Mouse (Mus musculus) hindbrain, embryonic 11.5 days (tissue): ENCODE data around the gene Vmn1r34. TPM values are rescaled to one million over a fixed set of nuclear protein-coding genes. Genes with fewer than 3 reads are reported as not detected.
"Not testable (repeated sequence)": the region's sequence is repeated elsewhere in the genome, so short reads cannot be mapped to it uniquely, and the experiment has no call there.

Experiments
- ATAC-seq: fragments of 200-750 bp; cut with Nextera tagmentation; 2 replicates; pipeline ENCODE4 v1.8.0; 2017; ENCODE audit warnings: mild to moderate bottlenecking, moderate TSS enrichment, moderate library complexity; ENCODE audit not compliant: low FRiP score
- DNase-seq: peaks from one replicate; pipeline ENCODE4 v3.0.0-alpha.2; 2015; ENCODE audit warnings: low spot score
- H3K27ac ChIP-seq: fragments of 300-500 bp; sonication (generic); 2 replicates; pipeline ENCODE4 v1.5.1; 2014; ENCODE audit warnings: mild to moderate bottlenecking, low read depth, low read length
- H3K27me3 ChIP-seq: fragments of 300-500 bp; sonication (generic); 2 replicates; pipeline ENCODE4 v1.6.1; 2014; ENCODE audit warnings: mild to moderate bottlenecking, low read length, moderate library complexity, mixed read lengths; ENCODE audit not compliant: control insufficient read depth, insufficient read depth
- H3K36me3 ChIP-seq: fragments of 300-500 bp; sonication (generic); 2 replicates; pipeline ENCODE4 v1.6.1; 2014; ENCODE audit warnings: mild to moderate bottlenecking, low read length, moderate library complexity, mixed read lengths; ENCODE audit not compliant: control insufficient read depth, insufficient read depth
- H3K4me1 ChIP-seq: fragments of 300-500 bp; sonication (generic); replicated peaks from 2 replicates; pipeline ENCODE4 v1.6.1; 2014; ENCODE audit warnings: low read length, mixed read lengths; ENCODE audit not compliant: control insufficient read depth, insufficient read depth
- H3K4me2 ChIP-seq: fragments of 300-500 bp; sonication (generic); replicated peaks from 2 replicates; pipeline ENCODE4 v1.6.1; 2014; ENCODE audit warnings: mild to moderate bottlenecking, low read depth, low read length
- H3K4me3 ChIP-seq: fragments of 300-500 bp; sonication (generic); 2 replicates; pipeline ENCODE4 v1.5.1; 2014; ENCODE audit warnings: low read depth, low read length
- H3K9ac ChIP-seq: fragments of 300-500 bp; sonication (generic); 2 replicates; pipeline ENCODE4 v1.6.1; 2014; ENCODE audit warnings: low read depth, low read length
- H3K9me3 ChIP-seq: fragments of 300-500 bp; sonication (generic); 2 replicates; pipeline ENCODE4 v1.6.1; 2016; ENCODE audit warnings: low read length; ENCODE audit not compliant: control insufficient read depth
- WGBS: fragments of 180-500 bp; shearing (Covaris S2); extraction: QIAGEN DNeasy Blood & Tissue Kit; methylation state at CpG from one replicate; pipeline ENCODE4 v1.1.7; 2014; 5-methylcytosine and 5-hydroxymethylcytosine counted together
- polyA plus RNA-seq: library from polyadenylated mRNA; unstranded; fragments of >200 nt; fragmentation: Nextera tagmentation; extraction: Ambion mirVana; gene quantifications from 2 replicates; pipeline ENCODE4 v1.2.1, GENCODE M21; 2014

Vmn1r34 gene
- not detected in 2 replicates for polyA plus RNA-seq

- no peak within 1 kb of the TSS for H3K4me3 ChIP-seq
- 88% methylated on average over 1 of the region's 1 CpGs for WGBS
- H3K4me1 ChIP-seq: no peaks in the 10 kb centered on the region
- H3K9me3 ChIP-seq: no peaks in the 10 kb centered on the region
- no peak within 1 kb of the TSS for H3K4me2 ChIP-seq
- ATAC-seq: no peak
- no peaks in the 10 kb centered on the region for H3K36me3 ChIP-seq
- H3K9ac ChIP-seq: no peak within 1 kb of the TSS
- no peak for DNase-seq
- no peaks in the 10 kb centered on the region for H3K27me3 ChIP-seq
- no peak within 1 kb of the TSS for H3K27ac ChIP-seq
These were observed at the start of gene Vmn1r34 for GRCm38 (mm10) chr6:66643779-66644178. Vmn1r34 (minus strand) TSS chr6:66643879.

- no peak within 1 kb of the TSS for H3K4me3 ChIP-seq
- ATAC-seq (no peak), DNase-seq (no peak)
- H3K4me1 ChIP-seq: no peaks in the 10 kb centered on the region
- no peaks in the 10 kb centered on the region for H3K27me3 ChIP-seq
- WGBS: 87% methylated on average over 3 of the region's 3 CpGs
- no peak within 1 kb of the TSS for H3K9ac ChIP-seq
- H3K4me2 ChIP-seq: no peak within 1 kb of the TSS
- no peaks in the 10 kb centered on the region for H3K9me3 ChIP-seq
- H3K27ac ChIP-seq: no peak within 1 kb of the TSS
- H3K36me3 ChIP-seq: no peaks in the 10 kb centered on the region
These were observed 42.1 kb upstream of the Vmn1r34 start, which contains the start of gene Vmn1r35 for GRCm38 (mm10) chr6:66685806-66686205. Vmn1r35 (minus strand) TSS chr6:66685906.

GRCm38 (mm10) chr6:66618182-66618581, 25.5 kb downstream of the Vmn1r34 start, which contains the start of gene Vmn1r33:
Vmn1r33 (minus strand) TSS chr6:66618282.
- not testable (repeated sequence) for H3K9ac ChIP-seq, DNase-seq, H3K36me3 ChIP-seq, H3K27me3 ChIP-seq, H3K9me3 ChIP-seq, ATAC-seq, H3K4me2 ChIP-seq, H3K4me1 ChIP-seq, H3K27ac ChIP-seq, H3K4me3 ChIP-seq

DNA sequence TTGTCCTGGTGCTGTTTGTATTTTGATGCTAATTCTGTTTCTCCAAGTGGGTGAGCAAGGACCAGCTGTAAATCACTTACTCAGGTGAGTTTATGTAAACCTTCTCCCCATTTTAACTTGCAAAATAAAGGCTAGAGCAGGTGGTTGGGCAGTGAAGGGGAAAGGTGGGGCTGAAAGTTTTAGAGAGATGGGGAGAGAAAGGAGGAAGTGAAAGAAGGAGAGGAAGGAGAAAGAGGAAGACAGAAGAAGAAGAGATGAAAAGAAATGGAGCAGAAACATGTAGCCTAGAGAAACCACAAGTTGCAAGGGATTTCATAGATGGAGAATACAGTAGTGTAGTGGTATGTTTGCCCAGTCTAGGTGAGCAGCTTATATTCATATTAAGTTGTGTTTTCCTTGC, 47.9 kb downstream of the Vmn1r34 start:
- ATAC-seq (no peak), DNase-seq (no peak)
- H3K4me2 ChIP-seq: no peak overlapping the region
- no peaks in the 10 kb centered on the region for H3K9me3 ChIP-seq
- no peaks in the 10 kb centered on the region for H3K36me3 ChIP-seq
- no peak overlapping the region for H3K4me3 ChIP-seq
- H3K27me3 ChIP-seq: no peaks in the 10 kb centered on the region
- no peak overlapping the region for H3K27ac ChIP-seq
- H3K9ac ChIP-seq: no peak overlapping the region
- no peaks in the 10 kb centered on the region for H3K4me1 ChIP-seq

Other genes with a start within 250 kb of the Vmn1r34 start
- 99.1 and 121 TPM in 2 replicates for gene Mad2l1, start 108.5 kb downstream of the Vmn1r34 start, polyA plus RNA-seq
- 0.15 and 0.25 TPM in 2 replicates for gene Vmn1r32, start 83.8 kb downstream of the Vmn1r34 start, polyA plus RNA-seq
- not detected in 2 replicates for gene Vmn1r33, start 25.6 kb downstream of the Vmn1r34 start, polyA plus RNA-seq
- not detected in 2 replicates for gene Vmn1r35, start 42.0 kb upstream of the Vmn1r34 start, polyA plus RNA-seq
- not detected in 2 replicates for gene Vmn1r36, start 75.3 kb upstream of the Vmn1r34 start, polyA plus RNA-seq
- gene Vmn1r37, start 85.5 kb upstream of the Vmn1r34 start, polyA plus RNA-seq: not detected in 2 replicates
- not detected in 2 replicates for gene Vmn1r38, start 138.7 kb upstream of the Vmn1r34 start, polyA plus RNA-seq
- gene Vmn1r39, start 166.7 kb upstream of the Vmn1r34 start, polyA plus RNA-seq: not detected in 2 replicates